In genomic region chr12:76463391-76463790, GRCm38 (mm10) we compare ENCODE assay signal across 14 mouse cellular contexts. TPM values are rescaled to one million over a fixed set of nuclear protein-coding genes. Genes with fewer than 3 reads are reported as not detected.
DNase-seq lines count a peak whose midpoint lies in the region; ATAC-seq and TF ChIP-seq lines count a peak whose summit lies in the region.
"Had no signal": no experiment of that assay in that cellular context is flagged by ENCODE, and none has a peak within 500 bp of the region (broad histone marks: within the 10 kb centered on the region; RNA-seq: fewer than 3 reads in every experiment).

No protein-coding gene starts in this region.

- H3K4me1 ChIP-seq in cortical plate, adult 2 months (ENCODE audit: control insufficient read depth, insufficient read depth, low read length), result peaks cover 4% of the 10 kb centered on the region
- no peaks in the 10 kb centered on the region for H3K4me1 ChIP-seq in hindbrain, embryonic 12.5 days
- H3K4me1 ChIP-seq in neural tube, embryonic 15.5 days, result peaks cover 10% of the 10 kb centered on the region

- no peak for TF ChIP-seq CTCF in cortical plate, adult 2 months (IDR thresholded peaks at IDR 0.05; ENCODE audit: extremely low read depth, insufficient read depth, low read length)

- no peak for ATAC-seq in hindbrain, embryonic 12.5 days (ENCODE audit: low FRiP score)
- no peak for ATAC-seq in neural tube, embryonic 15.5 days (ENCODE audit: low FRiP score)
- ATAC-seq: inflammation-experienced regulatory T-cells, adult 6 months had no signal

- H3K4me2 ChIP-seq in hindbrain, embryonic 12.5 days (replicated peaks), result no peak overlapping the region
- H3K4me2 ChIP-seq in neural tube, embryonic 15.5 days, result no peak overlapping the region

- intact Hi-C loops in left cerebral cortex, postnatal 4 days (cut with DNase I), result no loop called here

- H3K27ac ChIP-seq in cortical plate, adult 2 months (ENCODE audit: insufficient read depth, low read length), result peak overlapping the region; percentile 21; the same call in 1 of the 2 replicates
- H3K27ac ChIP-seq in hindbrain, embryonic 12.5 days, result no peak overlapping the region
- H3K27ac ChIP-seq in neural tube, embryonic 15.5 days (replicated peaks), result no peak overlapping the region

- no peaks in the 10 kb centered on the region for H3K9me3 ChIP-seq in hindbrain, embryonic 12.5 days (replicated peaks)
- H3K9me3 ChIP-seq in neural tube, embryonic 15.5 days (replicated peaks), result no peaks in the 10 kb centered on the region

- no peak for TF ChIP-seq POLR2A in cortical plate, adult 2 months (IDR thresholded peaks at IDR 0.05; ENCODE audit: extremely low read depth, insufficient read depth, low read length)

- H3K36me3 ChIP-seq in hindbrain, embryonic 12.5 days, result no peaks in the 10 kb centered on the region
- no peaks in the 10 kb centered on the region for H3K36me3 ChIP-seq in neural tube, embryonic 15.5 days

- H3K27me3 ChIP-seq in hindbrain, embryonic 12.5 days, result no peaks in the 10 kb centered on the region
- no peaks in the 10 kb centered on the region for H3K27me3 ChIP-seq in neural tube, embryonic 15.5 days (replicated peaks)

- no peak overlapping the region for H3K4me3 ChIP-seq in cortical plate, adult 2 months (ENCODE audit: insufficient read depth, low read length)
- no peak overlapping the region for H3K4me3 ChIP-seq in hindbrain, embryonic 12.5 days
- no peak overlapping the region for H3K4me3 ChIP-seq in neural tube, embryonic 15.5 days (replicated peaks)

- WGBS in hindbrain, embryonic 12.5 days, result 90% methylated on average over 8 of the region's 9 CpGs
- WGBS in neural tube, embryonic 15.5 days, result 92% methylated on average over 9 of the region's 9 CpGs

- no peak overlapping the region for H3K9ac ChIP-seq in hindbrain, embryonic 12.5 days
- no peak overlapping the region for H3K9ac ChIP-seq in neural tube, embryonic 15.5 days (replicated peaks)

- peak; percentile 54 for DNase-seq in adrenal gland, adult 2 months
- DNase-seq in adrenal gland, adult 18-20 months (ENCODE audit: low spot score in 2 of 2), result no peak
- DNase-seq in left cerebral cortex, adult 11 months (ENCODE audit: low spot score), result peak; percentile 31
- no peak for DNase-seq in left cerebral cortex, postnatal 4 days
- DNase-seq in 3T3-L1 (ENCODE audit: low read depth, low spot score), result peak; percentile 95
- DNase-seq: heart, postnatal 14 days; kidney, postnatal 36 days; liver; retina, postnatal 1 day had no signal

RNA-seq across cellular contexts. Expression of gene Ppp1r36, which starts 46.1 kb away (rescaled TPM):
- total RNA-seq in adrenal gland, adult 2 months (2021), result under 1 TPM; 0.23 to 0.24 TPM
- polyA plus RNA-seq in adrenal gland, adult 2 months (2012; rRNA removed), result not detected in 2 replicates
- total RNA-seq in adrenal gland, adult 18-20 months (2021), result under 1 TPM; 0.27 to 0.32 TPM
- under 1 TPM; 0.48 to 0.88 TPM for total RNA-seq in left cerebral cortex, postnatal 4 days (2021)
- 1.3 and 1.8 TPM in 2 replicates for polyA plus RNA-seq in cortical plate, adult 2 months (2012; rRNA removed)
- polyA plus RNA-seq in hindbrain, embryonic 12.5 days (2016; fragmentation: Nextera tagmentation; extraction: Ambion mirVana), result 2.7 and 3.1 TPM in 2 replicates
- polyA plus RNA-seq in neural tube, embryonic 15.5 days (2015; fragmentation: Nextera tagmentation; extraction: Ambion mirVana), result 0.92 and 1.6 TPM in 2 replicates
- polyA plus RNA-seq: C2C12; inflammation-experienced regulatory T-cells, adult 6 months had no signal

RNA-seq across cellular contexts. Expression of gene Hspa2, which starts 59.4 kb away (rescaled TPM):
- 10 to 100 TPM; 18.7 to 23.8 TPM for total RNA-seq in adrenal gland, adult 2 months (2021)
- polyA plus RNA-seq in adrenal gland, adult 2 months (2012; rRNA removed), result 15.9 and 21.3 TPM in 2 replicates
- total RNA-seq in adrenal gland, adult 18-20 months (2021), result 10 to 100 TPM; 18.9 to 20.6 TPM
- 10 to 100 TPM in 1 of 2 experiments, 1 to 10 TPM in 1; 10.0 to 11.3 TPM for total RNA-seq in left cerebral cortex, postnatal 4 days (2021)
- polyA plus RNA-seq in cortical plate, adult 2 months (2012; rRNA removed), result 47.8 and 52.5 TPM in 2 replicates
- 9.8 and 10.4 TPM in 2 replicates for polyA plus RNA-seq in hindbrain, embryonic 12.5 days (2016; fragmentation: Nextera tagmentation; extraction: Ambion mirVana)
- 5.7 and 8.2 TPM in 2 replicates for polyA plus RNA-seq in neural tube, embryonic 15.5 days (2015; fragmentation: Nextera tagmentation; extraction: Ambion mirVana)

Comparison
In these comparisons a context has a peak if more than half of its experiments do, and no peak if none do; other contexts are left out.
1. DNase-seq: peak in adrenal gland, adult 2 months (single experiment), left cerebral cortex, adult 11 months (single experiment) and 3T3-L1 (single experiment); none in adrenal gland, adult 18-20 months (0 of 2) and left cerebral cortex, postnatal 4 days (single experiment).